Mouse (Mus musculus) retina, postnatal 1 day (tissue): ENCODE data around the gene Gps2.
"Not testable (repeated sequence)": the region's sequence is repeated elsewhere in the genome, so short reads cannot be mapped to it uniquely, and the experiment has no call there.

Experiments used
- DNase-seq: peaks from one replicate; pipeline ENCODE4 v3.0.0-alpha.2; 2012

Gene Gps2

DNA sequence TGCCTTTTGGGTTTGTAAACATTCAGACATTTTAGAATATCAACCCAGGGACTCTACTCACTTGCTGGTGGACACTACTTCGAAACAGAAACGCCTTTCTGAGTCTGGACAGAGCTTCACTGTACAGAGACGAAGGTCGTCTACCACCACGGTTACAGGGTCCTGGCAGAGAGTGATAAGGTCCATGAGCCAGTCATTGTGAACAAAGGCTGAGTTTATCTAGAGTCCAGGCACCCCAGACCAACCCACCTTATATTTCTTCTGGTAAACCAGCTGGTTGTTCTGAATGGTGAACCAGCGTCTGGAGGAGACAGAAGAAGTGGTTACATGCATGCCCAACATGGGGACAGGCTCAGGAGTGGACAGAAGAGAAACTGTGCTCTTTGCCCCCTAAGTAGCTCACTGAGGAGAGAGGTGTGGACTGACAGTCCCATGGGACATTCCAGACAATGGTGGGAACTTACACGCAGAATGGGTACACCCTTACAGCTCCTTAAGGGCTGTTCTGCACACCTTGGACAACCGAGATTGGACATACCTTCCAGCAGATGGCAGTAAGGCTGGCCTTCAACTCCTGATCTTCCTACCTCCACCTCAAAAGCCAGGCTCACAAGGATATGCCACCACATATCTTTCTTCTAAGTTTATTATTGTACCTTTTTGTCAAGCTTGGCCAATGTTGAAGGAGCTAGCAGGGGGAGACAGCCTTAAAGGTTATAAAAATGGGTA is 26.6 kb upstream of the Gps2 start:
- DNase-seq, result no peak

DNA sequence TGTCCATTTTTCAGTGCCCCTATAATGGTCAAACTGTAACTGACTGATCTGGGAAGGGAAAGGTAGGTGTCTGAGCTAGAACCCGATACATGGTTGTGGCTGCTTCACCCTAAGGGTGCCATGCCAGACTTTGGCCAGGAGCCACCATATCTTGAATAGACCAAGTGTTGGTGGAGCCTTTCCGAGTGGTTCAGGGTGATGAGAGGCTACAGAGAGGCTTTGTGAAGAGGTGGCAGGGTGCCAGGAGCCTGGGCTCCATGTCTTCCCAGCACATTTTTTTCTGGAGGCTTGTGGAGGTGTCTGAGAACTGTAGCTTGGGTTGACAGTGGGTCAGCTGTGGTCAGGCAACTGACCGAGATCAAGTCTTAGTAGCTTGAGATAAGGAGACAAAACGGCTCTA is 22.2 kb upstream of the Gps2 start:
- DNase-seq, result peak; percentile 48

DNA sequence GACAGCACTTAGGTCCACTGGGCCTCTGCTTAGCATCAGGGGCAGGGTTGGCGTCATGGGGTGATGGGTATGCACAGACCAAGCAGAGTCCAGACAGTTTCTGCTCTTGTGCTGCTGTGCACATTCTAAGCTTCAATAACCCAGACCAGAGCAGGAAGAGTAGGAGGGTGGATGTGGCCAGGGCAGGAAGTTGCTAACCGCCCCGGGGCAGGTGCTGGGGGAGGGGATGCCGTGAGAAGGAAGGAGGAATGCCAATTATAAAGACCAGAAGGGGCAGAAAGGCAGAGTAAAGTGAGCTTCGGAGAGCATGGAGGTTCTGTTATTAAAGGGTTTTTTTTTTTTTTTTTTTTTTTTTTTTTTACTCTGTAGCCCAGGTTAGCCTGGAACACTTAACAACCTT is 19.0 kb upstream of the Gps2 start:
- no peak for DNase-seq

DNA sequence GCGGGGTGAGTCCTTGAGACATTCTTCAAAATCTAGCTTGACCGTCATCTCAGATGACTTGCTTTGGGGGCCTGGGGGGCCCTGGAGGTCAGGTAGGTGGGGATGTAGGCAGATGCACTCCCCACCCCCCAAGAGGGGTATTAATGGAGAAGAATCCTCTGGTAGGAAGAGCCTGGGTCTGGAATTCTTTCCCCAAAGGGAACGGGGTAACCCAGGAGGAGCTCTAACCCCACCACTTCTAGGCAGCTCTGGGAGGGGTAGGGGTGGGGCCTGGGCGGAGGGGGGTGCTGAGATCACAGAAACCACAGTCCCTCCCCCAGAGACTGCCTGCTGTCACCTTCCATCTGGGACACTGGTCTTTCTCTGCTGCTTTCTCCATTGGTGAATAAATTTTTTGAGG is 18.4 kb upstream of the Gps2 start, which contains the start of gene Acap1:
Gene Acap1, minus strand, starts transcription at position 249 of the 400 bp plus-strand sequence.
- no peak for DNase-seq

DNA sequence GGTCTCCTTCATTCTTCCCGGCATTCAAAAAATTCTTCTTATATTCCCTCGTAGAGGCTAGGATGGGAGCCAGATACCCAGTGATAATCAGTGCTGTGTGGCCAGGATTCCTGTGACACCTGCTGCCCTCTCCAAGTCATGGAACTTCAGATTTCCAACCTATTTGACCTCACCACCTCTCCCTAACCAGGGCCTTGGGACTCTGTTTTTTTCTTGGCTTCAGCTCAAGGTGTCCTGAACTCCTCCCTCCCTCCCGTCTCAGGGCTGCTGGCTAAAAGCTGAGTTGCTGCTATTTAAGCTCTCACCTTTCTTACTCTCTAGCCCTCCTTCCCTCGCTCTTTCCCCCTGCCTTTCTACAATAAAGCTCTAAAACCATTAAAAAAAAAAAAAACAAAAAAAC is 13.8 kb upstream of the Gps2 start:
- DNase-seq, result no peak

DNA sequence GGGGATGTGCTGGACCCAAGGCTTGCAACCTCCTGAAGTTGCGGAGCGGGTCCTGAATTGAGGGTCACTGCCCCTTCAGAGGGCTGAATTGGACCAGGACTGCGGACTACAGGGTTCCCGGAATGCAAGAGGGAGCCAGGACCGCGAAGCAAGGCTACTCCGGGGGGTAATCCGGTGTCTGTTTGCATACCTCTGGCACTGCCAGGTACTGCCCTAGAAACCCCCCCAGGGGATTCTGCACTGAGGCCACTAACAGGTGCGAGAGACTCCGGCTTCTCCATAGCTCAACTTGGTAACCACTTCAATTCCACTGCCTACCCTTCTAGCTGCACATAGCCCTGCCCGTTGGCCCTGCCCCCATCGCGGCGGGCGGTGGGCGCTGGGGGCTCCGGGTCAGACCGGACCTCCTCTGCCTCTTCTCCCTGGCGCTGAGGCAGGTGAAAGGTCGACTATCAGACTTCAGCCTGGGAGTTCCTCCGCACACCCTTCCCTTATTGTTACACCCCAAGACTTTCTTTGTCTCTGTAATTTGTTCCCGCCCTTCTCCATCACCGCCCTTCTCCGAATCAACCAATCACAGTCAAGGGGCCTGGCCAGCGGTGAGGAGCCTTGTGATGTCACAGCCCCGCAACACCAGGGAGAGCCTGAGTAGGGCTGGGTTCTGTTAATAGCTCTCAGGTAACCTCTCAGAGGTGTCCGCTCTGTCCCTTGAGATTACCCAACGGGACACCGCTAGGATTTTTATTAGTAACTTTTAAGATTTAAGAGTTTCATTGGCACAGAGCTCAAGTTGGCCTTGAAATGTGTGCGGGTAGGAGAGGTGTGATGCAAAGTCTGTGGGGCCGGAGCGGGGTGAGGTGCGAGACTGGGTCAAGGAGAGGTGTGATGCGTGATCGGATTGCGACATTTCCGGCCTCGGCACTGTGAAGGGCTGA is 12.9 kb upstream of the Gps2 start, which contains the start of the genes 2810408A11Rik and Neurl4:
Gene 2810408A11Rik, minus strand, starts transcription at position 517 of the 935 bp plus-strand sequence.
Gene Neurl4, plus strand, starts transcription at position 602 of the 935 bp plus-strand sequence.
- peak; percentile 97 for DNase-seq

DNA sequence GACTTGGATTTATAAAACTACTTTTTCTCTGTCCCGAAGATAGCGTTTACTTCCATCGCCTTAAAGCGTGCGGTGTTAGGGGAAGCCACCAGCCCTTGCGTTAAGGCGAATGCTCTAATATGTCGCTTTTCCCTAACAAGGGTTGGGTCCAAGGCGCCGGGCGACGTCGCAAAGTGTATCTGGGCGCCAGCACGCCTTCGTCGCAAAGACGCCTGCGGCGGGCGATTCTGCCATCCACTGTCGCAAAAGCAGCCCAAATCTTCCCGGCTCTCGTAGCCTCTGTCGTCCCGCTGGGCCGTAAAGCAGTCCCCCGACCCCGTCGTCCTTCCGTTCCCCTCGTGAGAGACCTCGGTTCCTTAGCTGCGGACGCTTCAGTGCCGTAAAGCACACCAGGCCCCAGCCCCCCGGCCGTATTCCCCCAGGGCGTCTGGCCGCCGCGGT is 12.3 kb upstream of the Gps2 start:
- DNase-seq, result peak; percentile 99

DNA sequence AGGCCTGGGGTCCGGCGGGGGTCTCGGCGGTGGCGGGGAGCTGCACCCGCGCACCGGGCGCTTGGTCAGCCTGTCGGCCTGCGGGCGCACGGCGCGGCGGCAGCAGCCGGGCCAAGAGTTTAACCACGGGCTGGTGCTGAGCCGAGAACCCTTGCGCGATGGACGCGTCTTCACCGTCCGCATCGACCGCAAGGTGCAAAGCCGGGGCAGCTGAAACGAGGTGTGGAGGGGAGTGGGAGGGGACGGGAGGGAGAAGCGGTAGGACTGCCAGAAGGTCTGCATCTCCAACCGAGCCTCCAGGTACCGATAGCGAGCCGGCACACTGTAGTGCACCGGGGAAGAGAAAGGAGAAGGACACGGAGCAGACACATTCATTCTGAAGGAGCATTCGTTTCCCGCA is 11.7 kb upstream of the Gps2 start:
- no peak for DNase-seq

DNA sequence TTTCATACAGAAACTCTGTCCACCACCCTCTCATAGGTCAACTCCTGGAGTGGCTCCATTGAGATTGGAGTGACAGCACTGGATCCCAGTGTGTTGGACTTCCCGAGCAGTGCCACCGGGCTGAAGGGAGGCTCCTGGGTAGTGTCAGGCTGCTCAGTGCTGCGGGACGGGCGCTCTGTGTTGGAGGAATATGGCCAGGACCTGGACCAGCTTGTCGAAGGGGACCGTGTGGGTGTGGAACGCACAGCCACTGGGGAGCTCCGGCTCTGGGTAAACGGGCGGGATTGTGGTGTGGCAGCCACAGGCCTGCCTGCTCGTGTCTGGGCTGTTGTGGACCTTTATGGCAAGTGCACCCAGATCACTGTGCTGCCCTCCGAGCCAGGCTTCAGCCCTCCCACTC is 10.7 kb upstream of the Gps2 start:
- DNase-seq, result no peak

DNA sequence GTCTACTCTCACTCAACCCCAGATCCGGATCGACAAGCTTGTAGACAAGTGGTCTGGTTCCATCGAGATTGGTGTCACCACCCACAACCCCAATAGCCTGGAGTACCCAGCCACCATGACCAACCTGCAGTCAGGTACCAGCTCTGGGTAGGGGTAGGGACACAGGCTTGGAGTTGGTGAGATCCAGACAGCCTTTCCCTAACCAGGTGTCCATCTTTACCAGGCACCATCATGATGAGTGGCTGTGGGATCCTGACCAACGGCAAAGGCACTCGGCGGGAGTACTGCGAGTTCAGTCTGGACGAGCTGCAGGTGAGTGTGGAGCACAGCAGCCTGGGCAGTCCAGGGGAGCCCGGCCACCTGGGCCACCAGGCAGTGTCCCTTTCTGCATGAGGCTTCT is 9.4 kb upstream of the Gps2 start:
- DNase-seq, result no peak

DNA sequence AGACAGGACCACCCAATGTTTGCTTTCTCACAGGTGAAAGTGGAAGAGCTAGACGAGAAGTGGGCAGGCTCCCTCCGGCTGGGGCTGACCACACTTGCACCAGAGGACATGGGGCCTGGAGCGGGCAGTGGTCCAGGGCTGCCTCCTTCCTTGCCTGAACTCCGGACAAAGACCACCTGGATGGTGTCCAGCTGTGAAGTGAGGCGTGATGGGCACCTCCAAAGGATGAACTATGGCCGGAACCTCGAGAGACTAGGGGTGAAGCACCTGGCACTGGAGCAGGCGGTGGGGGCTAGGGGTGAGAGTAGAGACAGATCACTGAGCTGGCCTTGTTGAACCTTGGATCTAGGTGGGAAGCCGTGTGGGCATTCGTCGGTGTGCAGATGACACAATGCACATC is 5.0 kb upstream of the Gps2 start:
- no peak for DNase-seq

DNA sequence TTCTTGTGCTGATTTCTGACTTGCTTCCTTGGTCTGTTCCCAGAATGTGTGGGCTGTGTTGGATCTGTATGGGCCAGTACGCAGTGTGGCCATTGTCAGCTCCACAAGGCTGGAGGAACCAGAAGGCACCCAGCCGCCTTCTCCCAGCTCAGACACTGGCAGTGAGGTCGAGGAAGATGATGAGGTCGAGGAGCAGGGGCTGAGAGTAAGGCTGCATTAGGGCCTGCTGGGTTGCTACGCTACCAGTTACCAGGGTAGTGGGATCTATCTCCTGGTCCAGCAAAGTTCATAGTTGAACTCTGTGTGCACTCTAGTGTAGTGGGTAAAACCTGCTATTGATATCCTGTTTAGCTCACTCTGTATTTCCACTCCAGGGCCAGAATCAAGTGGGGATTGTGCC is 4.5 kb upstream of the Gps2 start:
- no peak for DNase-seq

DNA sequence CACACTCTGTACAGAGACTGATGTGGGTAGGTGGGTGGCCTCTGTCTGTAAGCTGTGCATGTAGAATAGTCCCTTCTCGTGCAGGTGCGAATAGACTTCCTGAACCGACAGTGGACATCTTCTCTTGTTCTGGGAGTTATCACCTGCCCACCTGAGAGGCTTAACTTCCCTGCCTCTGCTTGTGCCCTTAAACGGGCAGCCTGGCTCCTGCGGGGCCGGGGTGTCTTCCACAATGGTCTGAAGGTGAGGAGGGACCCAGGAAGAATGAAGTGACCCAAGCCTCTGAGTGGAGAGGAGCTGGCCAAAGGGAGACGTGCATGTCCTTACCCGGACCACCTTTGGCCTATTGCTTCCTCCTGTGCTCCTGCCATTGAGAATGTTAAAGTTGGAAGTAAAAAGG is 3.5 kb upstream of the Gps2 start:
- no peak for DNase-seq

DNA sequence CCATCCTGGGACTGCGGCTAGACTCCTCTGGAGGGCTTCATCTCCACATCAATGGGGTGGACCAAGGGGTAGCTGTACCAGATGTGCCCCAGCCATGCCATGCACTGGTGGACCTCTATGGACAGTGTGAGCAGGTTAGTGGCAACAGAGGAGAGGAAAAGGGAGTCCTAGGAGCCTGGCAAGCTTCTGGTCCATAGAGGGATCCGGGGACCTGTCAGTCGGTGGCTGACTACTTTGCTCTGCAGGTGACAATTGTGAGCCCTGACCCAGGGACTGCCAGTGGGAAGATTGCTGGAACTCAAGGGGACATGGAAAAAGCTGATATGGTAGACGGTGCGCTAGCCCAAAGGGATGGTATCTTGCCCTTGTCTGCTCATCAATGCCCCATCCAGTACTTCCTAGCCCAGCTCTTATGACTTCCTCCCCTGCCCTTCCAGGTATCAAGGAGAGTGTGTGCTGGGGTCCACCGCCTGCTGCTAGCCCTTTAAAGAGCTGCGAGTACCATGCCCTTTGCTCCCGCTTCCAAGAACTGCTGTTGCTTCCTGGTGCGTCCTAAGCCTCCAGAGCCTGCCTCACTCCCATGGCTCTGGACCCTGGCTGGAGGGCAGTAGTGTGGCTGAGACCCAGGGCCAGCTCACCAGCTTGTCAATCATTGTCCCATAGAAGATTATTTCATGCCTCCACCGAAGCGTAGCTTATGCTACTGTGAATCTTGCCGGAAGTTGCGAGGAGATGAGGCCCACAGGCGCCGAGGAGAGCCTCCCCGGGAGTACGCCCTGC is 2.7 kb upstream of the Gps2 start:
- DNase-seq, result no peak

DNA sequence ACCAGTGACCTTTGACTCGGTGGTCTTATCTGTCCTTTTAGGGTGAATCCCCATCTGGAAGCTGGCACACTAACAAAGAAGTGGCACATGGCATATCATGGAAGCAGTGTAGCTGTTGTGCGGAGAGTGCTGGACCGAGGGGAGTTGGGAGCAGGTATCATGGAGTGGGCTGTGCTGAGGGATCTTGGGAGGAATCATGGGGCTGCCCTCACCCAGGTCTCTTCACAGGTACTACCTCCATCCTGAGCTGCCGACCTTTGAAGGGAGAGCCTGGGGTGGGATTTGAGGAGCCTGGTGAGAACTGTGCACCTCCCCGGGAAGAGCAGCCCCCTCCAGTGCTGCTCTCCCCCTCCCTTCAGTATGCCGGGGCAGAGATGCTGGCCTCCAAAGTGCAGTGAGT is 2.0 kb upstream of the Gps2 start:
- DNase-seq, result no peak

DNA sequence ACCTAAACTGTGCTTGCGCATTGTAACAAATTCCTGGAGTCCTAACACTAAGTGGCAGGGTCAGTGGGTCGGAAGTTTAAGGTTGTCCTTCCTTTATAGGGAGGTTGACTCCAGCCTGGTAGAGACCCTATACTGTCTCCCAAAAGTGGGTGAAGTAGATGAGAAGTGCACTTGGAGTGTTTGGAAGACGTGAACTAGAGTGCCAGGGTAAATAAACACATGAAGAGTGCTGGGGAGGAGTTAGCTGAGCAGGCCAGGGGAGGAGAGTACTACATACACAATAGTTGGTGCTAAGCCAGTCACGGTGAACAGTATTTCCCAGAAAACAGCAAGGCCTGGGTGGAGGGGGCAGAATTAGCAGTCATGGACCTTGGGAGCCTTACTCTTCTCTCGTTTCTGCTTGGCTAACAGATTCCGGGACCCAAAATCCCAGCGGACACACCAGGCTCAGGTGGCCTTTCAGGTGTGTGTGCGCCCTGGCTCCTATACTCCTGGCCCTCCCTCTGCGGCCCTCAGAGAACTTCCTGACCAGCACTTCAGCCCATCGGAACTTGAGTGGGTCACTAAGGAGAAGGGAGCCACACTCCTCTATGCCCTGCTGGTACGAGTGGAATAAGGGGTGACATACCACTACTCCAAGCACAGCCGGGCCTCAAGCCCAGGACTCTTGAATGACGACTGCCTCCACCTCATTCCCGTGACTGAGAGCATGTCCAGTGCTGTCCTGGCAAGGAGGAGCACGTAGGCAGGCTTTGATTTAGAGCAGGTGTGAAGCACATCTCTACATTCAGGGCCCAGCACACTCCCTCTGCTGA is 765 bp upstream of the Gps2 start:
- no peak for DNase-seq

DNA sequence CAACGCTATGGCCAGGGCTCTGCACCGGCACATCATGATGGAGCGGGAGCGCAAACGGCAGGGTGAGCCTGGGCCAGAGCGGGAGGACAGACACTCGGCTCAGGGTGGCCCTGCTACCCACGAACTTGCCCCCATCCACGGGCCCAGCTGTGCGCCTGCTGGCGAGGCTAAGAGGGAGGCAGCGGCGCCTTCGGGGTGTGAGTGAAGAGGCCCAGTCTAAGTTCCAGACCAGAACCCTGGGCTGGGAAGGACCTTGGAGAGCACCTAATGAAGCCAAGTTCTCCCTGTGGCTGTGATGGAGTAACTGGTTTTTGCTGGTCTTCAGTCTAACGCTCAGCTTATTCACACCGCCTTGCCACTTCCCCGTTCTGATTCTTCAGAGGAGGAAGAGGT is 680 bp downstream of the Gps2 start:
- no peak for DNase-seq

DNA sequence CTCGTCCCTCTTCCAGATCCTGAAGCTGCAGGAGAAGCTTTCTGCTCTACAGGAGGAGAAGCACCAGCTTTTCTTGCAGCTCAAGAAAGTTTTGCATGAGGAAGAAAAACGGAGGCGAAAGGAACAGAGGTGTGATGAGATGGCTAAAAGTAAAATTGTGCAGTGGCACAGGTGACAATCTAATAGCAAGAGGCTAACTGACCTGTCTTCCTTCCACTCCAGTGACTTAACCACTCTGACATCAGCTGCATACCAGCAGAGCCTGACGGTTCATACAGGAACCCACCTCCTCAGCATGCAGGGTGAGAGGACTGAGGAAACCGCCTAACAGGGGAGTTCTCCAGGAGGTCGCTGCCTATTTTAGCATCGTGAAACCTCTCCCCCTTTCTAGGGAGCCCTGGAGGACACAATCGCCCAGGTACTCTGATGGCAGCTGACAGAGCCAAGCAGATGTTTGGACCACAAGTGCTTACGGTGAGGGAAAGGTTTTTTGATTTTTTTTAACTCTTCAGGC is 1.3 kb downstream of the Gps2 start:
- DNase-seq, result no peak

DNA sequence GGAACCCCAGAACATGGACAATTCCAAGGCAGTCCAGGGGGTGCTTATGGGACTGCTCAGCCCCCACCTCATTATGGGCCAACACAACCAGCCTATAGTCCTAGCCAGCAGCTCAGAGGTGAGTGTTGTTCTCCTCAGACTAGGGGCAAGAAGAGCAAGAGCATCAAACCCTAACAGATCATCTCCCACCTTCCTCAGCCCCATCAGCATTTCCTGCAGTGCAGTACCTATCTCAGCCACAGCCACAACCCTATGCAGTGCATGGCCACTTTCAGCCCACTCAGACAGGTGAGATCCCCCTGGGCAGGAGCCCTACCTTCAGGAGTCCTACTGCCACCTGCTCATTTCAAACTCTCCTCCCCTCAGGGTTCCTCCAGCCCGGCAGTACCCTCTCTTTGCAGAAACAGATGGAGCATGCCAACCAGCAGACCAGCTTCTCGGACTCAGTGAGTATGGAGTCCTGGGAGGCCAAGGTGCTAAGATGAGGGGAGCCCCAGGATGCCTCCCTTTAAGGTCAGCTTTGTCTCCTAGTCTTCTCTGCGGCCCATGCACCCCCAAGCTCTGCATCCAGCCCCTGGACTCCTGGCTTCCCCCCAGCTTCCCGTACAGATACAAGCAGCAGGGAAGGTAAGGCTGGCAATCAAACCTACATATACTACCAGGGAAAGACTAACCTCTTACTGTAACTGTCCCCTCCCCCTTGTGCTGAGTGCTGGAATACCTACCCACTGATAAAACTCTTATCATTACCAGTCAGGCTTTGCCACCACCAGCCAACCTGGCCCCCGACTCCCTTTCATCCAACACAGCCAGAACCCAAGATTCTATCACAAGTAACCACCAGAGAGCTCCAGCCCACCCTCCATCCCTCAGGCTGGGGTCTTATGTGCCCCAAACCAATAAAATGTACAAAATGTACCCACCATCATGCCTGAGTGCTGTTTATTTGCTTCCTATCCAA is 2.3 kb downstream of the Gps2 start:
- DNase-seq, result no peak

DNA sequence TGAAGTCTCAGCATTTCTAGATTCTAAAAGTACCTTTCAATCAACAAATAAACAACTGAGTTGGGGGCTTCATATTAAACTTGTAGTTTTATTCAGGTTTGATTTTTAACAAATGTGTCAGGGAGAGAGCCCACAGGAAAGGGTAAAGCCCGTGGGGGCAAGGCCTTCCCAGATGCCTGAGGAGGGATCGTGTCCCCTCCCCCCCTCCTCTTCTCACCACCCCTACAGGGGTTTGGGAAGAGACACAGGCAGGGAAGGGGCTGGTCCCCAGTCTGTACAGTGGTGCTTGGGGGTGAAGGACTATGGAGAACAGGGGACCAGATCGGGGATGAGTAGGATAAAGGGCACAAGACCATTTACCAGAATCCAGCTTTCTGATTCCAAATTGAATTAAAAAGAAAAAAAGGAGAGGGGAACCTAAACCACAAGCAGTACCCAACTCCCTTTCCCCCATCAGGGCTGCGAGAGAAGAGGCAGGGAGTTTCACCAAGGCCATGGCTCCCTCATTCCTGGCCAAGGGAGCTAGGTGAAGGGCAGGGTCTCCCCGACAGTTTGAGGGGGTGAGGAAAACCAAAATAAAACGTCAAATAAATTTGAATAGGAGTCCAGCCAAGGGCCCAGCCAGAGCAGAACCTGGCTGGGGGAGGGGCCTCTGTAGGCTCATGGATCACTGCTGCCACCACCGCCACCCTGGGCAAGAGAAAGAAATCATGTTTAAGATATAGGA is 3.1 kb downstream of the Gps2 start:
- not testable (repeated sequence) for DNase-seq
